Mouse (Mus musculus) thymus, postnatal 0 days (tissue): Measurements from ENCODE around the gene Bbs9. TPM values are rescaled to one million over a fixed set of nuclear protein-coding genes. Genes with fewer than 3 reads are reported as not detected.

Source experiments
- DNase-seq: peaks from one replicate; pipeline ENCODE4 v3.0.0-alpha.2; 2015; ENCODE audit warnings: low spot score
- polyA plus RNA-seq: library from polyadenylated mRNA; unstranded; fragments of >200 nt; fragmentation: Nextera tagmentation; extraction: Ambion mirVana; gene quantifications from 2 replicates; pipeline ENCODE4 v1.2.1, GENCODE M21; 2015

The Bbs9 gene
- polyA plus RNA-seq, 1 experiment from 2014 or later, result 16.0 TPM

DNA sequence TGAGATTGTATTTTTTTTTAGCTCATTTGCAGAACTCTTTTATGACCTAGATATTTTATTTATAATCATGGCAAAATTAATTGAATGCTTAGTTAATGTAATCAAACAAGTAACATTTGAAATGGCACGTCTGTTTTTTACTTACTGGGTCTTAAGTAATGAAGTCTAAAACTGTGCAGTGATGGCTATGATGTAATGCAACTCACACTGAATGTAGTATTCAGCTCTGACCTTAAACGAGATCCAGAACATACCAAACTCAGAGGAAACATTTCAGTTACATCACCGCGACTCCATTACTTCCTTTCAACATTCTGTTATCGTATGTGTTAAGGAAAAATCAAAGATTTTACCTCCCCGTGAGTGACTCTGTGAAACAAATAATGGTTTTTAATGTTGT lies 262.4 kb downstream of the Bbs9 start:
- no peak for DNase-seq

DNA sequence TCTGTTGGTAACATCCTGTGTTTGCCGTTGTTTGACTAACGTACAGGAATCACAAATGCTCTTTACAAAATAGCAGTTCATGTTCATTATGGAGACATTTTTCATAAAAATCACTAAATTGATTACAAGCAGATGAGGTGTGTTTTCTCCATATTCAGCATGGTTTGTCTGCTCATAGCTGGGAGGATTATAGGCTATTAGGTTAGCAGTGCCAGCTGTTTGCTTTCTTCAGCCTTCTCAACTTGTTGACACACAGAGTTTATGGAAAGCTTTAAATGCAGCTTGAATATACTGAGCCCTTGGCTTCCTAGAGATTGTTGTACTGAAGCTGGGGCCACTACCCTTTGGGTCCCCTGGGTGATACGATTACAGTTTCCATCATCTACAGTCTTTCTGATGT lies 263.3 kb downstream of the Bbs9 start:
- DNase-seq, result no peak

DNA sequence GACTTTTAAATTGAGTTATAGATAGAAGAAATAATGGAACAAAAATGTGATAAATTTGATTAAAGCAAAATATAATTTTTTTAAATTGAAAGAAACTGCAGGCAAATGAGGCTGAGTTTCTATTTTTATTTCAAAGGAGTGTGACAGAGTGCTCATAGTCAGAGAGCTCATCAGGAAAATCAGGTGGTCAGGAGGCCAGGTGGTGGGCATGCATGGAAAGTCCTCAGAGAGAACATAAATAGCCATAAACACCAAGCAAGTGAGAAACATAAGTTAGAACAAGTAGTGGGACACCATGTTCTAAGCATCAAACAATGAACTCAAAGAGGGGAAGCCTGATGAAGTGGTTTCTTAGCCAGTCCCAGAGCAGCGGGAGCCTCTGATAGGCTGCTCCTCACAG lies 266.5 kb downstream of the Bbs9 start:
- DNase-seq, result no peak

DNA sequence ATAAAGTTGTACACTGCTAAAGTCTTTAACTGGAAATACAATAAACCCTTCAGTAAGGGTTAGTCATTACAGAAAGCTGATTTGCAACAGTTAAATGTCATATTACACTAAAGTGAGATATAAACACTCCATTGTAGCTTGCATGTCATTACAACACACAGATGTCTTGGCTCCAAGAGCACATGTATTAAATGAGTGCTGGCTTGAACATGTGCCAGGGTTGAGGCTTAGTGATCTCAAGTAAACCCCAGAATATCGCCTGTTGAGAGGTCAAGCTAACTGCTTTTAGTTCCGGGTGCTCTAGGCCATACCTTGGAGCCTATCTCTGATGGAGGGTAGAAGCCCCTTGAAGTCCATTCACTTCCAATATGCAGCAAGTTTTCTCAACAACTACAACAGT lies 273.1 kb downstream of the Bbs9 start:
- DNase-seq, result no peak

DNA sequence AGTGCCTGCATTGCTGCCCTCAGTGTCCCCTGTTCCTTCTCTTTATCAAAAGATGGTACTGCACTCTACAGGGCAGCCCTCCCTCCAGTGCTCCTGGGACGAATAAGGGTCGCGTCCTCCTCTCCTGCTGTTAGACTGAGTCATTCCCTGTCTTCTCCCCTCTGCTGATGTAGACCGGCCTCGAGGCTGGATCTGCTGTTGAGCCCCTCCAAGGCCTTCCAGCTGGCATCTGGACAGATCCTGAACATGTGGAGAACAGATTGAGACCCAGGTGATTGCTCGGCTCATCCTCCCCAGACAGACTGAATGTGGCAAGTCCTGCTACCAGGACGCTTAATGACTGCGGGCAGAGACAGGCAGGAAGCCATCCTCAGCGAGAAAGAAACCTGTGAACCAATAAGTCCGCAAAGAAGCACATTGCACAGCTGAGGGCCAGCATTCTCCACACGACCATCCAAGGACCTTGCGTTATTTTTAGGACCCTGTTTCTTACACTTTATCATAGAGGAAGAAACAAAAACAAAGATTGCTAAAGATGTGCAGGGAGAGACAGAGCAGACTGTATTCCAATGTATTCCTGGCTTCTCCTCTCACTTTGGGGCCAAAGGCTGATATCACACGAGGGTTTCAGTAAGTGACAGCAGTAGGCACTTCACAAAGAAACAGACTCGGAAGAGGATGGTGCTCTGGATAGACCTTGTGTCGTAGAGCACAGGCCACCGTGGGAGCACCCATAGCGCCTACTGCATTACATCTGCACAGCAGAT lies 275.4 kb downstream of the Bbs9 start:
- no peak for DNase-seq

DNA sequence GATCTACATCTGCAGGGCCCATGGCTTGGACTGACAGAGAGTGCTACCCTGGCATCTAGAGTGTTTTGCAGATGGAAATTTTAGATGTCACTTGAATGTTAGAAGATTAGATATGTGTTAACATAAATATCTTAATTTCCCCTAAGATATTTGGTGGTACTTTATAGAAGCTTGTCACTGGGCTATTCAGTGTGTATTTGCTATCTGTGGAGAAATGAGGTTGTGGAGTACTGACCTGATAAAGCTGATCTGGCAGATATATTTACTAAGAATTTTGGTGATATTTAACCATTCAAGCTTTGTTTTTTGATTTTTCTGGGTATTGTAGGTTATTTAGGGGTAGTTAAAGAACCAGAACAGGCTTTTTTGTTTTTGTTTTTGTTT lies 276.0 kb downstream of the Bbs9 start:
- DNase-seq, result no peak

DNA sequence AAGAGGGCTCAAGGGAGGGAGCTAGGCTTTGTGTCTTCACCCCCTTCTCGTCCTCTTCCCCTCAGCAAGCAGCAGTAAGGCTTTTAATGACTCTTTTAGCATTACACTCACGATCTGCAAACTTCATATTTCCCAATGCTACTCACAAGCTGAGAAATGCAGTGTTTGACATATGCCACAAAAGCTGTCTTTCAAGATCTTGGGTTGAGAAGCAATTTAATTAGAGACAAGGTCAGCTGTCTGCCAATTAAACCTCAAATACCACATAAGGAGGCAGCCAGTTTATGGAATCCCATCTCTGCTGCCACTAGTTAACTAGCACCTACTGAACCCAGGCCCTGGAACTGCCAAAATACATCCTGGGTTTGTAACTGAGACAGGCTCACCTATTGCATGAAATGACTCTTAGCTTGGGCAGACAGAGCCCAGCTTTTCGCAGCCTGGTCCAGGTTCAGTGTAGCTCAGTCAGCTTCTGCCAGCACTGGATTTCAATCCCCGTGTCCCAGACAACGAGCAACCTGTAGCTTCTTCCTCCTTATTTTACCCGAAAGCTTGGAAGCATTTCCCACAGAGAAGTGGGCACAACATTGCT lies 278.7 kb downstream of the Bbs9 start:
- no peak for DNase-seq

DNA sequence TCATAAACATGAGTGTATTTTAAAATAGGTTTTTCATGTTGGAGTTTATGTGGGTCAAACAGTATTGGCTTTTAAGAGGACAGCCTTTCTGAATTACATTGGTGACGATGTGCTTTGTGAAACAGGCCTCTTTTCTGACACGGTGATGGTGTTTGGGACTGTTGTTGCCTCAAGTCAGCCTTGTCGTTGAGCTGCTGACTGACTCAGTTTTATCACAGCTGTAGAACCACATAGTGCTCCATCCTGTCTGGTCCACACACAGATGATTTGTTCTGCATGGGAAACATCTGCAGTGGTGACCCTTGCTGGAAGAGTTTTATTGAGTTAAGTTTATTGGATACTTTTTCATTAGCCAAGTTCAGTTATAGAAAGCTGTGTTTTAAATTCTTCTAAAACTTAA lies 283.0 kb downstream of the Bbs9 start:
- DNase-seq, result no peak

DNA sequence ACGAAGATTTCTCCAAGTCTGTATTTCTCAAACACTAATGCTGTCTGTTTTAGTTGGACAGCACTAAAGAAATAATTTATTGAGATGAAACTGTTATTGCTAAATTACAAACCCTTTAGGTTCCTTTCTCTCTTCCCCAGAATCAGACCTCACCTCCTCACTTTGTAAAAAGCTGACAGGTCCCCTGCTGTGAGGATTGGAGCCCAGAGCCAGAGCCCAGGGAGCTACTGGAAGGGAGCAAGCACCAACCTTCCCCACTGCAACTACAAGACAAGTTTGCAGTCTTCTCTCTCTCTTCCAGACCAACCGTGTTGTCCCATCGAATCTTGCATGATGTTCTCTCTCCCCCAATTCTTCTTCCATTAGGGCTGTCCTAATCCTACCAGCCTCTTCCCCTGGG lies 283.7 kb downstream of the Bbs9 start:
- DNase-seq, result no peak

DNA sequence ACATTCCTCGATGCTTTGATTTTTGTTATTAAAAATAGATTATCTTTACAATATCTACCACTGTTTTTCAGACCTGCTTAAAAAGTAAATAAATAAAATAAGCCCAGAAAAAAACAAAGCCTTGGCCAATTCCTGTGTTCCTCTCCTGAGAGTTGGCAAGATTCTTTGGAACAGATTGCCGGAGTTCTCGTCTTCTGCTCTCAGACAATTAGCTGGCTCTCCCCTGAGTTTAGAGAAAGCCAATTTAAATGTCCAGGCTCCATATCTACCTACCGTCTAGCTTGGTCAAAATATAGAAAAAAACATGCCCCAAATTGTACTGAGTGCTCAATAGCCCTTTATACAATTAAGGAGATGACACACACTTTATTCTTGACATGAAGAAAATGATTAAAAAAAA lies 284.9 kb downstream of the Bbs9 start:
- DNase-seq, result no peak

DNA sequence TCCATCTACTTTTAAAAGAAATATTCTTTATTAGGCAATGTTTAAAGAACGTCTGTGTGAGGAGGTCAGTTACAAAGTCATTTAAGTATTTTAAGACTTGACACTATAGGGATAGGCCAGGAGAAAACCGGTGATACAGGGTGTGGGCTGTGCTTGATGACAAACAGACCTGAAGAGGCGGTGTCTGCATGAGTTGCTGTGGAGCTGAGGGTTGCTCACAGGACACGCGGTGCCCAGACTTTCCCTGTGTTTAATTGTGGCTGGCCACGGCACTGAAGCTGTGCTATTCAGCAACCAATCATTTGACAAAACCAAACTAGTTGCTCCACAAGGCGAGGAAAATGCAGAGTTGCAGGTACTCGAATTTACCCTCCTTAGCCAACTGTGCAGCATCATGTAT lies 286.0 kb downstream of the Bbs9 start:
- DNase-seq, result no peak

DNA sequence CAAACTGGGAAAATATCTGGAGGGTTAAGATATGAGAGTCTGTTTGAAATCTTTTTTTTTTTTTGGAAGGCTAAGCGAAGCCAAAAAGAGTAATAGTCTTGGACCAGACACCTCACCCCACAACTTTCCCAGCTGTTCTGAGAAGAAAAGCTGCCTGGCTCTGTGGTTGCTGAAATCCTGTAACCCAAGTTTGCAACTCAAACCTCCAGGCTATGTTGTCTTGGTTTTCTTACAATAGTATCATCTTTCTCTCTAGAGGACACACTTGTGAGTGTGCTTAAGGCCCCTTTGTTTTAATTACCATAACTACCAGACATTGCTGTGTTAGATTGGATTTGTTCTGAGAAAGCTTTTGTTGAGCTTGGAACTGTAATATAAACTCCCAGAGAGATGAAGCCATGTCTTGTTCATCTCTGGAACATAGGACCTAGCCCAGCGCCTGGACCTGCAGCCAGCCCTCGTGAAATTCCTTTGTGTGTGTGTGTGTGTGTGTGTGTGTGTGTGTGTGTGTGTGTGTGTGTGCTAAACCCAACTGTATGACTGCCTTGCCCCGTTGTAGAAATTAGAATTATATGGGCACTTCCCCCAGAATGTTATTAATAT lies 290.2 kb downstream of the Bbs9 start:
- DNase-seq, result no peak

DNA sequence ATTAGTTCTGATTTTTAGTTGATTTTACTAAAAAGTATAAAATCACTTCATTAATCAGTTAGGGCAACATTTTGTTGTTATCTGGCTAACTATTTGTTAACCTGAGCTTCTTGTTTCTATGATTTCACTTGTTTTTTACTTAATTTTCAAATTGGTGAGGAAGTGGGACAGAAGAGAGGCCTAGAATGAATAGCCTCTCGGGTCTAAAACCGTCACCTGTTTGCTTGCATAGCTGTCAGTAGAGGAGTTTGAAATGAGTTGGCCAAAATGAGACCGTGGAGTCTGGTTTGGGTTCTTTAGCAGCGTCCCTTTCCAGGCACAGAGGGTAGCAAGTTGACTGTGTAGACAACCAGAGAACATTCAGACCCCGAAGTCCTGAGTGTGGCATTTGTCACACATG lies 291.6 kb downstream of the Bbs9 start:
- DNase-seq, result no peak

DNA sequence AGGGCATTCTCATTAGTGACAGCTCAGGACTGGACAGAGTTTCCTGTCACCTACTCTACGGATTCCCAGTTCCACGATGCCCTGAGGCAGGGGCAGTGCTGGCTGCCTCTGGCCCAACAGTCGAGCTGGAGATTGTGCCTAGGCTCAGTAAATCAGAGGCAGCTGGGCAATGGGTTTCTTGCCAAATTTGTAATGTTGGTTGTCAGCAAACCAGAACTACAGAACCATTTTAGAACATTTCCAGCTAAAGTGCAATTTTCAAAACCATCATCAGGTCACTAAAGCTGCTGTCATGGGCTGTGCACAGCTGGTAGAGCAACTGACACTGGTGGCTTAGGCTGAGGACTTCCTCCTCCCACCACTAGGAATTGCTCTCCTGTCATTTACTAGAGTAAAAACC lies 292.3 kb downstream of the Bbs9 start:
- DNase-seq, result no peak

DNA sequence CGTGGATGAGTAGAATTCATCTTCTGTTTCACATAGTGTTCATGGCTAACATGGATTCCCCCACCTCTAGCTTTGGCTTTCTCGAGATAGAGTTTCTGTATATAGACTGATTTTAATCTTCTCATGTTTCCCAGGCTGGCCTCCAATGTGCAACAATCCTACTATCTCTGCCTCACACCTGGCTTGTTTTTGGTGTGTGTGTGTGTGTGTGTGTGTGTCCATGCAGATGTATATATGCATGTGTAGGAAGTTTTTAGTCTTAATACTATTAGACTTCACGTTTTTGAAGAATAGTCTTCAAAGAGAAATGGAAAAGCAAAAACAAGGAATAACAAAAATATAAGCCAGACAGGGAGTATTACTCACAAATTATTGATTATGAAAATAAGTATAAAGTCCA lies 296.3 kb downstream of the Bbs9 start:
- no peak for DNase-seq

DNA sequence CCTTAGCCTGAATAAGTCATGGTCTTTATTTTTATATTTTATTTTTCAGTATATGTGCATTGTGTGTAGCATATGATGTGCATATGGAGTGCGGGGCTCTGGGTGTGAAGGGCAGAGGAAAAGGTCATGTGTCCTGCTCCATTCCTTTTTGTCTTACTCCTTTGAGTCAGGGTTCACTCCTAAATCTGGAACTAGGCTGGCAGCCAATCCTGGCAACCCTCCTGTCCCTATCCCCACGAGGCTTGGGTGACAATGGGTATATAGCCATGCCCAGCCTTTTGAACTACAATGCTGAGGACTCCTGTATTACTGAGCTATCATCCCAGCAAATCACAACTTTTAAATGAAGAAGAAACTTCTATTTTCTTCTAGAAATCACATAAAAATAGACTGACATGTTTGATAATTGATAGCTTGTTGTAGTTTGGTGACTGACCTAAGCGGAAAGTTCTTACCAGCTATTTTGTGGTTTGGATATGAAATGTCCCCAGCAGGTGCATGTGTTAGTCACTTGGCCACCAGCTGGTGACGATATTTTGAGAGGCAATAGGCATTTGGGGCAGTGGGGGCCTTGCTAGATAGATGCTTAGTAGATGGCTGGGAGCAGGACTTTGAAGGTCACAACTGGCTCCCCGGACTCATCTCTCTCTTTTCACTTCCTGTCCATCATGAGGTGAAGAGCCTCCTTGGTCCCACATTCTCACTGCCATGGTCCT lies 300.9 kb downstream of the Bbs9 start:
- no peak for DNase-seq

DNA sequence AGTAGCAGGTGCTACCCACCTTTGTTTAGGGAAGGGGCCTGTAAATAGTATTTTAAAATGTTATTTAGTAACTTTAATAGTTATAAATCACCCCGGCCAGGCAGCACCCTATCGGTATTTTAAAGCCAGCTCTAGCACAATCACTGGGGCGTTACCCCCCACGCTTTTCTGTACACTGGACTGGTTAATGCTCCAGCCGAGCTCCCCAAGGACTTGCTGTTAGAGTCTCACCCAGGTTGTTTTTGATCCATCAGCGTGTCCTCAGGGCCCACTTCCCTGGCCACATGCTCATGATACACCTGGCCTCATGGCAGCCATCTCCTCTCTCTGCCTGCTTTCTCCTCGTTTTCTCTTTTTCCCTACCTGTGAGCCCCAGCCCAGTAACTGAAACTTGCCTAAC lies 301.9 kb downstream of the Bbs9 start:
- no peak for DNase-seq

DNA sequence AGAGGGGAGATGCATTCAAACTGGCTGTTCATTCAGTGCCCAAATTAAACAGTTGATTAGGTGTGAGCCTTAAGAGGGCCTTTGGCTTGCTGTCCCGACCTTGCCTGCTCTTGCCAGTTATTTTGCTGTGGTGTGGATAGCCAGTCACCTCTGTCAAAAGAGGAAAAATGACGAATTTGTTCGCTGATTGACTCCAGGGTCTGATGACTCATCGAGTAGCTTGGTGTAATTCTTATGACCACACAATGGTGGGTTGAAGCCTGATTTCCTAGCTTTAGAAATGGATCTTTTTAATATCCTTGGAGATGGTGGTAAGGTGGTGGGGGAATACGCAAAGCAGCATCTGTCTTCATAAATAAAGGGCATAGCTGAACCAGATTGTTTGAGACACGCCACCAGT lies 304.1 kb downstream of the Bbs9 start:
- DNase-seq, result no peak

DNA sequence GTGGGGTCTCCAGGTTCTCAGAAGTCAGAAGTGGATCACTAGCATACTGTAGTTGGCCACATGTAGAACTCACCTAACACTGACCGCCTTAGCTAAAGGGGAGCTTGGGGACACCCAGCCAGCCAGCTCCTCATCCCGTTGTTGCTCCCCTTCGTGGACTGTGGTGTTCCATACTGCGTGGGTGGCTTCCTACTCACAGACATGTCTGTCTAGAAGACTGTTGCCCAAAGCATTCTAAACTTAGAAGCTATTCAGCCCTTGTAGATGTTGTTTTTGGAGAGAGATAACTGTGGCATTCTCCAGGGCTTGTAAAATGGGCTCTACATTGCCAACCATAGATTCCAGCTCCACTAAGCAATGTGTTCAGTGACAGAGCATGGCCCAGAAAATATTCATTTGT lies 310.5 kb downstream of the Bbs9 start:
- DNase-seq, result no peak

DNA sequence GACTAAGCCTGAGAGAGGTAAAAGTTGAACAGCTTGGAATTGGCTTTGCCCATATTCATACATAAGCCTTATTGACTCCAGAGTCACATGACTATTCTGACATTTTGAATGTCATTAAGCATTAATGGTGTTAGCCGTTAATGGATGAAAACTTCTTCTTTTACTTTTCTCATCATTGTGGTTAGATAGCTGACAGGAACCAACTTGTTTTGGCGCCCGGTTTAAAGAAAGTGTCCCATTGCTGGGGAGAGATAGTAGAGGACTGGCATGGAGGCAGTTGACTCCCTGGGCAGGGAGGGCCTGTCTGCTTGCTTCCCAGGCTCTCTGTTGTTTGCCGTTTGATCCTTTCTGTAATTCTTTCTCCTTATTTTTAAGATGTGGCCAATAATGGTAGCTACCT lies 312.9 kb downstream of the Bbs9 start:
- no peak for DNase-seq

DNA sequence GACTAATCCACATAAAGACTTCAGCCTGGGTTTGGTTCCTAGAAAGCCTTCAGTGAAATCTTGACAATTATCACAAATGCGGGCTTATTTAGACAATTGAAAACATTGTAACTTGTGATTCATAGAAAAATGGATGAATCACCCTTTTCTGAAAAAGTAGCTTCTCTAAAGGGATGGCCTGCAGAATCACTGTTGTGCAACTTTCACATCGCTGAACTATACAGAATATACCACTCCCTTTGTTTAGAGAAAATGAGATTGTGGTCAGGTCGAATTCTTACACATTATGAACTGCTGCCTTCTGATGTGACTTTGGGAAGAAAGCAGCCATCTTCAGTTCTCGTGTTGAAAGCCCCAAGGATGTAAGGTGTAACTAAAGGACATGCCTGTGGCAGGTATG lies 313.3 kb downstream of the Bbs9 start:
- DNase-seq, result no peak

DNA sequence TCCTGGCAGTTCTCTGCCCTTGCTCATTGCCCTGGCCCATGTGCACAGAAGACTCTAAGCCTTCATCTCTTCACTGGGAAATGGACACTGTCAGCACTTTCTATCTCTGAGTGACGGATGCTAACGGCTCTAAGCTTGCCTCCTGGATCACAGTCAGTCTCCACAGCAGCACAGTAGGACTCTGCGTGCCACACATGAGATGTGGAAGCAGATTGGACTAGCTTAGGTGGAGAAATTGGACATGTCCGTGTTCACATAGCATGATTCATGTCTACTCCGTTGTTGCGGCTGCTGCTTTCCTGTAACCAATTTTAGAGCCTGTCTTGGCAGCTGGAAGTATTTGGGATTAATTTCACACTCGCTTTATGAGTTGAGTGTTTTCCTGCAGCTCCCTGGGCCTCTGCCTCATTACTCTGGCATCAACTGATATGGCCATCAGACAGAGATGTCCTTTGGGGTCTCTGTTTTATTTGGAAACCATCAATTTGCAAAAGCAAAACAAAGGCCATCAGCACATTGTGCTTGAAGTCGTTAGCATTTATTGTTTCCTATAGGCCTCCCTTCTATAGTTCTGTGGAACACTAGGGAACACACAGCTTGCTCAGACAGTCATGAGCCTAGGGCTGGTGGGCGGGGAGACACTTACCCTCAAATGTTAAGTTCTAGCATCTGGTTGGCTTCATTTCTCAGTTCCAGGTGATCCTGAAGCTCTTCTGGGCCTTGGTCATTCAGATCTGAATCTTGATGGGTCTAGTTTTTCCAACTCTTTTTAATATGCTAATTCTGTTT lies 314.1 kb downstream of the Bbs9 start:
- no peak for DNase-seq
